Mouse (Mus musculus) mouse embryonic stem cell (cell line): ENCODE measurements around the gene Ergic1.

Experiments used
- in situ Hi-C, 2 experiments: fragments of 300-500 bp; cut with MboI; formaldehyde crosslinking; loops; 1 replicate in 1 of 2; 3 replicates in 1 of 2; pipeline ENCODE4 v1.14.3; 2019 to 2020; ENCODE audit warnings: low sequenced_read_pairs in 2 of 2, low pct_unique_long_range_greater_than_20kb in 1 of 2, mixed read lengths in 1 of 2; ENCODE audit not compliant: unreplicated experiment in 1 of 2

Ergic1 gene

DNA sequence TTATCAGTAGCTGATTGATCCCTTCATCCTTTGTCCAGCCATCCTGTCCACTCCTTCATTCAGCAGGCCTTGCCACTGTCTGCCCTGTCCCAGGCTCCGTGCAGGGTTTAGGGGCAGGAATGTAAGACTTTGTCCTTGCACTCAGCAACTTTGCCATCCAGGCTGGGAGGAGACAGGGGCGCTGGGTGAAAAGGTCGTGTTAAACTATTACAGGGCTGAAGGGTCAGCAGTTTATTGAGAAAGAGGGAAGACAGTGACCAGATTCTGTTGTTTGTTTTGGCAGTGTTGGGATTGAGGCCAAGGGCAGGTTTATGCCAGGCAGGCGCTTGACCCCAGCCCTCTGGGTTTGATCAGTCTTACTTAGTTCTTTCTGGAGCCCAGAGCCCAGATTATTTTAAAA lies 76.6 kb downstream of the Ergic1 start:
- in situ Hi-C loops = loop anchor here in 1 of 2 experiments (5.0 kb wide), 1 partner anchor 161 kb away; no protein-coding TSS in a partner anchor

DNA sequence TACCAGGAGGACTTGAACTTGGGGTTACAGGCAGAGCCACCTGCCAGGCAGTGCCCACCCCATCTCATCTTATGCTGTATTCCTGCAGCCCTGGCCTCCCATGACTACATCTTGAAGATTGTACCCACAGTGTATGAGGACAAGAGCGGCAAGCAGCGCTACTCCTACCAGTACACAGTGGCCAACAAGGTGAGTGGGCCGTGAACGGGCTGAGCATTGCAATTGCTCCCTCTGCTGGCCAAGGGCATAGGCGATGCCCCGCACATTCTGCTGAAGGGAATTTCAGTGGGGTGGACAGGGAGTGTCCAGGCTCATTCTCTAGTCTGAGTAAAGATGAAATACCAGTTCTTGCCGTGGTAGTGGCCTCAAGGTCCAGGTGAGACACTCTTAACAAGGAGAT lies 77.4 kb downstream of the Ergic1 start:
- in situ Hi-C loops = loop anchor here in 1 of 2 experiments (5.0 kb wide), 1 partner anchor 161 kb away; no protein-coding TSS in a partner anchor

DNA sequence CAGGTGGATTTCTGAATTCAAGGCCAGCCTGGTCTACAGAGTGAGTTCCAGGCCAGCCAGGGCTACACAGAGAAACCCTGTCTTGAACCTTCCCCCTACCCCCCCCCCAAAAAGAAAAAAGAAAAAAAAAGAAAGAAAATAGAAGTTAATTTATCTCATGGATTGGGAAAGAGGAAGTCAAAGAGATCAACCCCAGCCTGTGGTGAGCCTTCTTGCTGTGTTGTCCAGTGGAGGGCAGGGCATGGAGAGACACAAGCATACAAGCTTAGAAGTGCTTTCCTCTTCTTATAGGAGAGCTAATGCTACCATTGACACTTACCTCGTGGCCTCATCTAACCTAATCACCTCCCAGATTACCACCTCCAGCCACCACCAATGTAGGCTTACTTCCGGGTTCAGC lies 78.5 kb downstream of the Ergic1 start:
- in situ Hi-C loops = loop anchor here (5.0 kb wide), 2 partner anchors 162 to 182 kb away; no protein-coding TSS in a partner anchor

DNA sequence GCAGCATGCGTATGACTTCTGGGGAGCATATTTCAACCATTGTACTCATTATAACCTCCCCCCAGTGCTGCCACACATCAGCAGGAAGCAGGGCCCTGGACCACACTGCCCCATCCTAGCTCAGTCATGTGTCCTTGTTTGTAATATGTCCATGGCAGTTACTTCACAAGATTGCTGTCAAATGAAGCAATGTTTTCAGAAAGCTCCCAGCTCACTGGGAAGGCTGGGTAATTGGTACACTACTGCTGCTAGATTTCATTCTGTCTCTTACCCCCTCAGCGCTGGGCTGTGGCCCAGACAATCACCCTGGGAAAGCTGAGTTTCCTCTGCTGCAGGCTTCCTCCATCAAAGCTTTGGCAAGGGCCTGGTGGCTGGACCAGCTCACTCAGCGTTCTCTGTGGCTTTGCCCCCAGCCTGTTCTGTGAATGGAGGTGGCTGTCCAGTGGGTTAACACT lies 79.0 kb downstream of the Ergic1 start:
- in situ Hi-C loops = loop anchor here in 1 of 2 experiments (5.0 kb wide), 1 partner anchor 183 kb away; no protein-coding TSS in a partner anchor

DNA sequence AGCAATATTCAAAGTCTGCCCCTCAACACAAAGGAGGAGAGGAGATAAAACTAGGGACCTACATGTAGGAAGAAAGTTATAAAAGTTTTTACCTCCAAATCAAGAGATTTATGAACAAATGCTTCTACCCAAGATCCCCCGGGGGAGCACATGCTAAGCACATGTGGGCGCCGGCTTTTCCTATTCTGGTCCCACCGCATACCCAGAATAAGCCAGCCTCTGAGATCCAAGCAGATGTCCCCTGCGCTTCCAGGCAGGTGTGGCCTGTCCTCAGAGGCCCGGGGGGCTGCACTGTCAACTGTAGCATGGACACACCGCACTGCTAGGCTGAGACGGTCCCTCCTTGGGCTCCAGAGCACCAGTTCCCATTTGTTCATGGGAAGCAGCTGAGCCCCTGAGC lies 82.2 kb downstream of the Ergic1 start:
- in situ Hi-C loops = loop anchor here in 1 of 2 experiments (5.0 kb wide), 1 partner anchor 186 kb away; no protein-coding TSS in a partner anchor

DNA sequence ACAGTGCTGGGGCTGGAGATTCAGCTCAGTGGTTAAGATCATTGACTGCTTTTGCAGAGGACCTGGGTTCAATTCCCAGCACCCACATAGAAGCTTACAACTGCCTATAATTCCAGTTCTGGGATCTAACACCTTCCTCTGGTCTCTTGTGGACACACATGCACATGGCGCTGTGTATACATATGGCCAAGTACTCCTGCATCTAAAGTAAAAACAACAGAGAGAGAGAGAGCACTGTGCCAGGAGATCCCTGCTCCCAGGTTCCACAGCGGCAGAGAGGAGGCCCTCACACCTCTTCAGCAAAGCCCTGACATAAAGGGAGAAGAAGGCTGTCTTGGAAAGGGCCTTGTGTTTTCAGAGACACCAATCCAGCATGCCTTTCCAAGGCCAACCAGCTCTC lies 82.7 kb downstream of the Ergic1 start:
- in situ Hi-C loops = loop anchor here in 1 of 2 experiments (5.0 kb wide), 1 partner anchor 187 kb away; no protein-coding TSS in a partner anchor

DNA sequence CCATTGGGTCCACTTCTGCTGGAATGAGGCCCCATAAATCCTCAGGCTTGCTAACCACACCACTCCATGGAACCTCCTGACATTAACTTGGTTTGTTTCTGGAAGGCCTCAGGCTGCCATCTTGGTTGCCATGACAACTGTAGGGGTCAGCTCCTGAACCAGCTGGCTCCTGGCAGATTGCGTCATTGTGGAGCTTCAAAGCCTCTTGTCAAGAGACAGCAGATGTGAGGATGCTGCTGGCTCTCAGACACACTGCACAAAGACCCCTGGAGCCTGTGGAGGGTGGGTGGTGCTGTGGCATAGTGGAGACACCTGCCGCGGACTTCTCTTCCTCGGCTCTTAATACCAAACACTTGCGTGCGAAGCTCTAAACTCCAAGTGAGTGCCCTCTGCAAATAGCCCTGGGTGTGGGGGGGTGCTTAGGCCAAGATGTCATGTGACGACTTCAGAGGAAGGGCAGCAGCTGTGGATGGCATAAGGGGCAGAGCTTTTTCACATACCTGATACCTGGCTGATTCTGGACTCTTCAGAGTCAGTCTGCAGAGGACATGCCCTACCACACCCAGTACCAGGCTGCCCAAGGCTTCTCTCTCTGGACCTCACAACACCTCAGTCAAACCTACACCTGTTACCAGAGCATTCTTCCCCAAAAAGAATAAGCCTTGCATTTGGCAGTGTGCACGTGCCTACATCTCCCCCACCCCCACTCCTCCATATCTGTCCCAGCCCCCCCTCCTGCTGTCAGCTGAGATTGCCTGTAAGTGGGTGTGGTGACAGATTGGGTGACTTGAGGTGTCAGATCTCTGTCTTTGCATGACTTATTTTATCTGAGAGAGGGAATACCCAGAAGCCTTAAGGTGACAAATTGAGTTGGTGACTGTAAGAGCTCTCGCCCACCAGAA lies 83.5 kb downstream of the Ergic1 start:
- in situ Hi-C loops = loop anchor here in 1 of 2 experiments (5.0 kb wide), 1 partner anchor 187 kb away; no protein-coding TSS in a partner anchor

DNA sequence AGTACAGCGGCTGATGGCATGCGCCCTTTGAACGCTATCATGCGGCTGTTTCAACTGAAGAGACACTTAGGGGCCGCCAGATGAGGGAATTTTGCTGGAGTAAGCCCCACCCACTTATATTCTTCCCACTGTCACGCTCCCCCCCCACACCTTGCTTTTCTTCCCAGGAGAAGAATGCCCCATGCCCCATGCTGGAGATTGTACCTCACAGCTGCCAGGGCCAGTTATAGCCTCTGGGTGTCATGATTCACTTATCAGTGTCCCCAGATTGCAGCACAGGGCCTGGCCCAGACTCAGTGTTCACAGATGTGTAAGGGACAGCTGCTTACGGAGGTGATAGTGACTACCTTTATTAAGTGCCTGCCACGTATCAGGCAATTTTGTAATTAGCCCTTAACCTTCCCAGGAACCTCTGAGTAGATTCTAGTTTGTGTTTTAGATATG lies 84.1 kb downstream of the Ergic1 start:
- in situ Hi-C loops = no loop called here

DNA sequence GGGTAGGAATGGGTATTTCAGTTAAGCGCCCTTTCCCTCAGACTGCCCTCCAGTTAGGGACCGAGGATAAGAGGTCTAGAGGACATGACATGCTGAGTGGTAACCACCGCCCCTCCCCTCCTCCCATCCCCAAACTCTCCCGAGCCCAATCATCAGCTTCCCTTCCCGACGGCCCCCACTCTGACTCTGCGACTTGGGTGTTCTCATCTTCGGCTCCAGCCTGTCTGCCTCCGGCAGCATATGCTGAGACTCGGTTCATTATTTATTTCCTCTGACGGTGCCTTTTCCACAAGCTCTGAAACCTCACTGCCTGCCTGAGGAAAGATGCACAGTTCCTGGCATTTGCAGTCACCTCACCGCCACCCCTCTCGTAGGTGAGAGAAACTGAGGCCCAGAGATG lies 86.0 kb downstream of the Ergic1 start:
- in situ Hi-C loops = no loop called here

DNA sequence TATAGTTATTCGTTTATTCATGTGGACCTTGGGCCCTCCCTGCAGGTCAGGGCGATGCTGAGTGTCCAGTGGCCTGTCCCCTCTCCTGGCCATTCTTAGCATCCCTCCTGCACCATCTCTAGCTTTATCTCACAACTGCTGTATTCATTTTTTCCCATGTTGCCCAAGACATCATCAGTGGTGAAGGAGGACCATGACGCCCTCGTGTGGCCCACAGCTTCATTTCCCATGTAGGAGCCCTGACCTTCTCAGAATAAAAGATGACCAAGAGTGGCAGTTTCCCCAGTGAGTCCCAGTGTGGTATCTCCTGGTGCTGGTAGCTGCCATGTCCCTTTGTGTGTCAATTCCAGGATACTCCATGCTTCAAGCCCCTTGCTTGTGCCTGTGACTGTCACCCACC lies 88.3 kb downstream of the Ergic1 start:
- in situ Hi-C loops = no loop called here

DNA sequence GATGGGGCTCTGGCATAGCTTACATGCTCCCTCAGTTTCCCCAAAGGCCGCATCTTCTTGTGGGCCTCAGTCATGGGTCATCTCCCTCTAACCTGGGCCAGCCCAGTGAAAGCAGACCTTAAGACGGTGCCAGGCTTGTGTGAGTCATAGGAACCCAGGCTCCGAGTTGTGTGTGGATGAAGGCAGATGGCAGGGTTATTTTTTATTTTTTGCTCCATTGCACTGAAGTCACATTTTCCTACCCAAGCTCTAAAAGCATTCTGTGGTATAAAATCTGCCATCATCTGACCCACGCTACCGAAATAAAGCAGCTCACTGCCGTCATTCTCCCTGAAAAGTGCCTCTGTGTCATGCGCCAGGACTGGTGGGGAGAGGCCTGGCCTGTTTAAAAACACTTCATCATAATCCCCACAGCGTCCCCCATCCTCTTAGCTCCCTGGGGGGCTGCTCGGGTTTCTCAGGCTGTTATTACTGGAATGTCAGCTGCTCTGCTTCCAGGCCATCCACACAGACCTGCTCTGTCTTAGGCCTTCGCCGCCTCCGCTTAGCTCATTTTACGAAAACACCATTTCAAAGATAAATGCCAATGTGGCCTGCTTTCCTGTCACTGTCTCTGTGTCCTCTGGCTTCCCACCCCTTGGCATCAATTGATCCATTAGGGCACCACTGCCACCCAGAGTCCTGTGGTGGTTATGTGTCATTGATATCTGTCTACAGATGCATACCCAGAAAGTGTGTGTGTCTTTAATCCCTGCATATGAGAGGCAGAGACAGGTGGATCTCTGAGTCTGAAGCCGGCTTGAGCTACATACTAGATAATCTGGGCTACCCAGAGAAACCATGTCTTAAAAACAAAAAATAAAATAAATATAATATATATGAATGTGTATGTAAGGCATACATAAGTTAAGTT lies 89.4 kb downstream of the Ergic1 start:
- in situ Hi-C loops = no loop called here

DNA sequence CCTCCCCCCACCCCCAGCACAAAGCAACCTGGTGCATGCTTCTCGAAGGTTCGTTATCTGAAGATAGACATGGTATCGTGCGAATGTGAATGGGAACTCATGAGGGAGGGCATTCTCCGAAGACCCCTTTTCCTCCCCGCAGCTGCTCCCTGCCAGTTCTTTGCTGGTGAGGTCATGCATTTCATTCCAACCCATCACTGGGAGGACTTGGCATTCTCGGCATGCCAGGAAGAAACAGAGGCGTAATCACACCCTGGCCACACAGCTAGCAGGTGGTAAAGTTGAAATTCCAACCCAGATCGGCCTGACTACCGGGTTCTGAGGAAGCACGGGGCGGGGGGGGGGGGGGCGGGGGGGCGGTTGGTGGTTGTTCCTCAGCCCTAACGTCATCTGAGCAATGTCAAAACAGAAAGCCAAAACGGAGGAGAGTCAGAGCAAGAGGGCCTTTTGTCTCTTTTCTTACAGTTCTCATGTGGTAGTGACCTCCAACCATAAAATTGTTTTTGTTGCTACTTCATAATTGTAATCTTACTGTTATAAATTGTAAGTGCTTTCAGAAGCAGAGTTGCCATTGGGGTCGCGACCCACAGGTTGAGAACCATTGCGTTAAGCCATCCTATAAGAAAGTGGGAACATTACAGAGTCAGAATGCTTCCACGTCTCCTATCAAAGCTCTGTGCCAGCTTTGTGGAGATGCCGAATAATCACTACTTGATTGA lies 97.7 kb downstream of the Ergic1 start:
- in situ Hi-C loops = no loop called here

DNA sequence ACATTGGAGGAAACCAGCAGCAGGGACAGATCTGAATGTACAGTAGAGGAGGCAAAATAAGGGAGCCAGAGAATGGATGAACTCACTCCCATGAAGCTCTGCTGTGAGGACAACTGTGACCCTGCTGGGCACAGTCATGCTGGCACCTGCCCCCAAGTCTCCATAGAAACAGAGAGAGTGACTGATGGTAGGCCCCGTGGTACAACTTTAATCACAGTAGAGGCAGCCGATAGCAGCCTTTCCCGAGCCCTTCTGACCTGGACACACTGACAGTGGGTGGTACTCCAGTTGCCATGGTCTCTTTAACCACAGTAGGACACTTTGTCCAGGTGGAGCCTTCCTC lies 98.3 kb downstream of the Ergic1 start:
- in situ Hi-C loops = no loop called here

DNA sequence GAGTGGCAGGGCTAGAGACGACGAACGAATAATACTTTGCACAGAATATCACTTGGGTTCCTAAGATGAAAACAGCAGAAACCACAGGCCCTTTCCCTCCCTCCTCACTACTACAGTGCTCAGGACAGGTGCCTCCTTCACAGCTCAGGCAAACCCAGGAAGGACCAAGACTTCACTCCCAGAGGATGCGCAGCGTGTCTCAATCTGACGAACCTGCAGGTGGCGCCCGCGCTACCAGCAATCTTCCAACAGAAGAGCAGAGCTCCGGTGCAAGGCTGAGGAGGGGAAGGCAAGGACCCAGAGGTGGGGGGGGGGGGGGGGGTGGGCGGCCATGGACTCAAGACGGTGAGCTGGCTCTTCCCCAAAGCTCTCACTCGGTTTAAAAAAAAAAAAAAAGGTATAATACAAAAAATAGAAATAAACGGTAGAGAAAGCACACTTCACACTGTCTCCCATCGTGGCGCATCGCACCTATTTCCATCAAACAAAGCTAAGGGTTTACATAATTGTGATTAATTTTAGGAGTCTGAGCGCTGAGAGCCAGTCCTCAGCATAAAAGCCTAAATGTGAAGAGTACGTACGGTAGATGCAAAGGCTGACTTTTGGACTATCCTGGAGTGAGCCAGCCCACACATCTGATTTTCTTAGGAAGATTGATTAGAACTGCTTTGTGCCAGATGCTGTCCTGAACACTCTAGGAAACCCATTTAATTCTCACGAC lies 99.1 kb downstream of the Ergic1 start:
- in situ Hi-C loops = no loop called here

DNA sequence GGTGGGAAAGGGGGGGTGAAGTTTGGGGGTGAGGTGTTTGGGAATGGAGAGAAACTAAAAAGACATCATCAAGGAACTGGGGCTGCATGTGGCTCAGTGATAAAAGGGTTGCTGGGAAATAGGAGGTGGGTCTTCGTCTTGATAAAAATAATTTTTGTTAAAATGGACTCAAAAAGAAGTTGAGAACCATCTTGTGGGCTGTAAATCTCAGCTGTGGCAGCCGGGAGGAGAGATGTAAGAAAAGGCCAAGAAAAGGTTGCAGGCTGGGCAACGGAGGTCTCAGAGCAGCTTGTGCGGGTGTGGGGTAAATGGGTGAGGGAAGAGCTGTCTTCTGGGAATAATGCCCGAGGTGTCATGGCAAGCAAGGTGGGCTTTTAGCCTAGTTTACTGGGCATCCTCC lies 100.9 kb downstream of the Ergic1 start:
- in situ Hi-C loops = no loop called here

DNA sequence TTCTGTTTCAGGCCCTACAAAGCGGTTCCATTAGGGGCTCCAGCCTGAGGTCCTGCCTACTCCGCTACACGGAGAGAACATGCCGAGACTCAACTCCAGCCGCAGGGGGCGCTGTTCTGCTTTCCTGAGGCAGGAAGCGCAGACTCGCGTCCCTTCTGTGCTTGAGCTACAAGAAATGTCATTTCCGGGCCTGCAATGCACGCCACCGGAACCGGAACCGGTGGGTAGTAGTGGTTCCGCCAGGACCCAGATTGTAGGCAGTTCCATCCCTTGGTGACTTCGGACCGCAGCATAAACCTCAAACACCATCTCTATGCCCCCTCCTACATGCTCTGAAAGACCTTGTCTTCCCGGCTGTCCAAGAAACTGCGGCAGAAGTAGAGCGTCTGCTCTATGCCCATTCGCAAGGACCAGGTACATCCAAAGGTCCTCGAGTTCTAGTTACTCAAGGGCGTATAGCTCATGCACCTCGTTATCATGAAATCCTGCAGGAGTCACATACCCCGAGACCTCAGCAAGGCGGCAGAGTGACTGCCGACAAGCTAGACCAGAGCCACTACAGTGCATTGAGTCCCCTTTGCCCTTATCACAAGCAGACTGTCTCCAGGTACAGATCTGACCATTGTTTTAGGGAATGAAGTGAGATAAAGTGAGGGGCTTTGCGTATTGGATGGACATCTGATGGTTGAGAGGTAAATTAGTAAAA lies 101.8 kb downstream of the Ergic1 start, which contains the start of gene Atp6v0e:
Atp6v0e (plus strand) TSS at position 254 of the 706 bp plus-strand sequence.
- in situ Hi-C loops = no loop called here

DNA sequence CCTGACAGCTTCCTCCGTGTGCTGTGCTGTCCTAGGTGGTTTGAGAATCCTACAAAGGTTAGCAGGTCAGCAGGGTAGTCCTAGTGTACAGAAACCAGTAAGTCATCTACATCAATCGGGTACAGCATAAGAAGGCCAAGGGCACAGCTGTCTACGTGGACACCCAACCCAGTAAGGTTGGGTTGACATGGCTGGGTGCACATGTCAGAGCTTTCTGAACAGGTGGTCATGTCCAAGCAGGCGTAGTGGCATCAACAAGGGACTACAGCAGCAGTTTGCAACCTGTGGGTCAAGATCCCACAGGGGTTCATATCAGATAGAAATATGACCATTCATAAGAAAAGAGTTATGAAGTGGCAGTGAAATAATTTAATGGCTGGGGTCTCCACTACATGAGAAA lies 104.3 kb downstream of the Ergic1 start:
- in situ Hi-C loops = no loop called here
